Mouse (Mus musculus) naive thymus-derived CD4-positive, alpha-beta T cell, adult 2 months (primary cell): Measurements from ENCODE around the gene Polr3h.
A peak's percentile ranks its signal among the peaks of the same experiment; 100 is the strongest.

Experiments
- DNase-seq: peaks from one replicate; pipeline ENCODE4 v3.0.0-alpha.2; 2011; ENCODE audit warnings: low read depth

Polr3h gene

DNA sequence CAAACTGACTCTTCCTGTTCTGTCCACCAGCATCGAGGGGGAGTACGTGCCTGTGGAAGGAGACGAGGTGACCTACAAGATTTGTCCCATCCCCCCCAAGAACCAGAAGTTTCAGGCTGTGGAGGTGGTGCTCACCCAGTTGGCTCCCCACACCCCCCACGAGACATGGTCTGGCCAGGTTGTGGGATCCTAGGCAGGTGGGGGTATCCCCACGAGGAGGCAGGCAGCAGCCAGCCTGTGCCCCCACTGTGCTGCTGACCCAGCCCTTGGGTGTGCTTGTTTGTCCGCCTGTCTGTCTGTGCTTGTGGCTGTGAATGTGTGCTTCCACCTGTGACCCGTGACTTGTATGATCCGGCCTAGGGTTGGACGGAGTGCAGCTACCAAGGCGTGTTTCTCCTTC, 23.0 kb upstream of the Polr3h start:
- no peak for DNase-seq

DNA sequence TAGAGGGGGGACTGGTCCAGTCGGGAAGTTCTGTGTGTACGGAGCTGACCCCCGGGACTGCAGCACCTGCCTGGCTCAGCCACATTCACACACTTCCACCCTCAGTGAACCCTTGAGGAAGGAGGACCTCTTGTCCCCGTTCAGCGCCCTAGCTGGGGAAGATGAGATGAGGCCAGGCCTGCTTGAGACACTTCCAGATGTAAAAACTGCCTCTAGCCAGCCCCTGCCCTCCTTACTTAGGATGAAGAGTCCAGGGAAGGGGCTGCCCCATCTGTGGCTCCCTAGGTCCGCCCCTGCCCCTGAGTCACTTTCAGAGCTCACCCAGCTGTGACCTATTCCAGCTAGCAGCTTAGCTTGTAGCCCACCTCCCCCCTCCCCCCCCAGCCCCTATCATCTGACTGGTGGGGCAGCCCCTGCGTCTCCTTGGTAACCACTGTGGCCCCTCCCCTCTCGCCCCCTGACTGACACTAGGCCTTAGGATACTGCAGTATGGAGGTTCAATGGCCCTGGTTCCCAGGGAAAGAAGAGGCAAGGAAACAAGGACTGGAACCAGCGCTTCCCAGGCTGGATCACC, 17.2 kb upstream of the Polr3h start:
- no peak for DNase-seq

DNA sequence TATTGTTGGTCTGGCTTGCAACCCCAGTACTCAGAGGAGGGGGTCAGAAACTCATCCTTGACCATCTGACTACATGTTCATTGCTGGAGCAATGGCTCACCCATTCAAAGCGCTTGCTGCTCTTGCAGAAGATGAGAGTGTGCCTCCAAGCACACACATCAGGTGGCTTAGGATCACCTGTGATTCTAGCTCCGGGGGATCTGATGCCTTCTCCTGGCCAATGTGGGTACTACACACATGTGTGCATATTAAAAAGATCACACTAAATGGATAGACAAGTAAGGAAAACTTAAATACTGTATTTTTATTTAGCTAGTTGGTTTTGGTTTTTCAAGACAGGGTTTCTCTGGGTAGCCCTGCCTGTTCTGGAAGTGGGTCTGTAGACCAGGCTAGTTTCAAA, 15.0 kb upstream of the Polr3h start:
- DNase-seq: no peak

DNA sequence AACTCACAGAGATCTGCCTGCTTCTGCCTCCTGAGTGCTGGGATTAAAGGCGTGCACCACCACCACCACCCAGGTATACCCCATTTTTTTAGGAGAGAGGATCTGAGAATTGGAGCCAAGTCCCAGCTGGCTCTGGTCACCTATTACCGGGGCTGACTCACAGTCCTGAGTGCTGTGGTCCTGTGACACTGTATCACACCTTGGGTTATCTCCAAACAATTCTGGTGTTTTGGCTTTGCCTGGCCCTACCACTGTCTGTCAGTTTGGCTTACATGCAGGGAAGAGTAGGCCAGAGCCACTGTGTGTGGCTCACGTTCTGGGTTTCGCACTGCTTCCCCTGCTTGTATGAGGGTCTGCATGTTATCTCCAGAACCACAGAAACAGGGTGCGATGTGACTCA, 14.2 kb upstream of the Polr3h start:
- DNase-seq: no peak

DNA sequence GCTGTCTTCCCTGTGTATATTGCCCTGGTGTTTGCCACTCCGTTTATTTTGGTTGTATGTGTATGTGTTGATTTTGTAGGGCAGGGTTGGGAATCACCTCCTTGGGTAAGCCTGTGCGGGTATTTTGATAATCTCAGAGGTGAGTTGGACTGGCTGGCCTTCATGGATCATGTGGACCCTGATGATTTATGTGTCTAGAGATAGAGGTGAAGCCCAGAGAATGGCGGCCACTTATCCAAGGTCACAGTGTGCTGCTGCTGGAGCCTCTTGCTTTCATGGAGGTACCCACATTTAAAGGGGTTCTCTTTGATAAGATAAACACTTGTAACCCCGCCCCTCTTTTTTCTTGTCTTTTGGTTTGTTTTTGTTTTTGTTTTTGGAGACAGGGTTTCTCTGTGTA, 13.7 kb upstream of the Polr3h start:
- DNase-seq: no peak

DNA sequence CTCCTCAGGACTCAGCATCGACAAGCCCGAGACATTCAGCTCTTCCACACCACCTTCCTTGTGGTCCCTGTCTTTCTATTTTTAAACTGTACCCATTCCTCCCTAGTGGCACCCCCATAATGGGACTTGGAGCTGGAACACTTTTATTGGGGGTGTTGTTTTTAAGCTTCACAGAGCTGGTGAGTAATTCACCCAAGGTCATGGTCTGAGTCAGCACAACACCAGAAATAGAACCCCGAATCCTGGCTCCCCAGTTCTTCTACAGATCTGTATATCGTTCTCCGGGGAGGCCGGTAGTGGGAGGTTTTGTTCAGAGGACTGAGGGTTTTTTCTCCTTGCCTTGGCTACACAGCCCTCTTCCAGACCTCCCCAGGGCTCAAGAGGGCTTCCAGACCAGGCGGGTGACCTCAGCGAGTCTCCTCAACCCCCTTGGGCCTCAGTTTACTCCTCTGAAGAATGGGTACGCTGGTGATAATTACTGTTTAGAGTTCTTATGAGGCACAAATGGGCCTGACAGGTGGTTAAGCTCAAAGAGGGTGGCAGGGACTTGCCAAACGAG, 13.2 kb upstream of the Polr3h start:
- no peak for DNase-seq

DNA sequence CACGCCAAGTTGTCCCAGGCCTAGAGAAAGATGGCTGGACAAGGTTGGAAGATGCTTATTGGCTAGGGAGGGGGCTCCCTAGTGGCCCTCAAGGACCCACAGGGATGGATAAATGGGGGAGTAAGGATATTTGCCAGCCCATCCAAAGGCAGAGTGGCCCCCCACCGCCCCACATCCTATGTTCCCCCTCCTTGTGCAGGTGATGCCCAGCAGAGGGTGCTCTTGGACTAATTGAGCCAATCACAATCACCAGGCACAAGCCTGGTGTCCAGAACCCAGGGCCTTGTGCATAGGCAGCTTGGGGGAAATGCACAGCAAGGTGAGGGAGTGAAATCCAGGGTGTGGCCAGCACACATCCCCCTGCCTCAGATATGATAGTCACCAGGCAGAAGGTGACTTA, 12.2 kb upstream of the Polr3h start:
- no peak for DNase-seq

DNA sequence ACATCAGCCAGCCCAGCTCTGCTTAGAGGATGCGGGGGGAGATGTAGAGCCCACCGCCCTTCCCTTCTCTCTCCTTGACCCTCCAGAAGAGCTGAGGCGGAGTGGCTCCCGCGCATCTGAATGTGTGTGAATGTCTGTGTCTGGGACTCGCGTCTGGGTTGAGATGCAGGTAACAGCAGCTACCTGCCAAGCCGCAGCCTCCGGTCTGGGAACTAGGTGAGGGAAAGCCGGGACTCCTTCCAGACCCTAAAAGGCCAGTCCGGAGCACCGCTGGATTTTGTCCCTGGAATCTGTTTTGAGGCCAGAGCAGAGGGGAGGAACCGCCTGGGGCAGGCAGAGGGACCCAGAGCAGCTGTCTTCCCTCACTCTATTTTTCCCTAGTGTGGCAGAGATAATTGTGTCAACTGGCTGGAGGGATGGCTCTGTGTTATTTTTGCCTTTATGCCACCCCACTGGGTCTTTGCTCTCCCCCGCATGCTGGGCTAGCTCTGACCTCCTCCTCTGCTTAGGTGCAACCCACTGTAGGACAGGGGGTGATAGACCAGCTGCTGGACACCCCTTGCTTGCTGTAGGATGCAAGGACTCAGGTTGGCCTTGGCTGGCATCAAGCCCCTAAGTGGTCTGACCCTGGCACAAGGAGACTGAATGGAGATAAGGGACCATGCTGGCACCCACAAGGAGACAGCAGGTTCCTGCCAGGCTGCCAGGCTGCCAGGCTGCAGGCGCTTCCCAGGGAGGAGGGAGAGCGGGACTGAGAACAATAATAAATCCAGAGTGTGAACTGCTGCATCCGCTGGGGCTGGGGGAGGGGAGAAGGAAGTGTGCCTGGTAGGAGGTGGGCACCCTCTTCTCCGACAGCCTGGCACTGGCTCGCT, 11.3 kb upstream of the Polr3h start:
- no peak for DNase-seq

DNA sequence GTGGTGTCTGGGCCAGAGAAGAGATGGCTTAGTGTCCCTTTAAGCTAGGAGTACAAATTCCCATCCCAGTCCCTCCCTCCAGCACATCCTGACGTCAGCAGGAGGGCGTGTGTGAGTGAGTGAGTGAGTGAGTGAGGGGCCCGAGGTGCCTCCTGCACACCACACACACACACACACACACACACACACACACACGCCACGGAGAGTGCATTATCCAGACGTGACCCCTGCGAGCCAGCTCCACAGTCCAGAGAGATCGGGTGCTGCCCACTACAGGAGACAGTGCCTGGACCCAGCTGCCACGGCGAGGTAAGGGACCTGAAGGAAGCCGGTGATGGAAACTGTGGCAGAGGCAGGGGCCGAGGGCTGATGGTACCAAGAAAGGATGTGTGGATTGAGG, 10.6 kb upstream of the Polr3h start, which contains the start of gene Csdc2:
Gene Csdc2, plus strand, starts transcription at position 81 of the 400 bp plus-strand sequence.
- no peak for DNase-seq

DNA sequence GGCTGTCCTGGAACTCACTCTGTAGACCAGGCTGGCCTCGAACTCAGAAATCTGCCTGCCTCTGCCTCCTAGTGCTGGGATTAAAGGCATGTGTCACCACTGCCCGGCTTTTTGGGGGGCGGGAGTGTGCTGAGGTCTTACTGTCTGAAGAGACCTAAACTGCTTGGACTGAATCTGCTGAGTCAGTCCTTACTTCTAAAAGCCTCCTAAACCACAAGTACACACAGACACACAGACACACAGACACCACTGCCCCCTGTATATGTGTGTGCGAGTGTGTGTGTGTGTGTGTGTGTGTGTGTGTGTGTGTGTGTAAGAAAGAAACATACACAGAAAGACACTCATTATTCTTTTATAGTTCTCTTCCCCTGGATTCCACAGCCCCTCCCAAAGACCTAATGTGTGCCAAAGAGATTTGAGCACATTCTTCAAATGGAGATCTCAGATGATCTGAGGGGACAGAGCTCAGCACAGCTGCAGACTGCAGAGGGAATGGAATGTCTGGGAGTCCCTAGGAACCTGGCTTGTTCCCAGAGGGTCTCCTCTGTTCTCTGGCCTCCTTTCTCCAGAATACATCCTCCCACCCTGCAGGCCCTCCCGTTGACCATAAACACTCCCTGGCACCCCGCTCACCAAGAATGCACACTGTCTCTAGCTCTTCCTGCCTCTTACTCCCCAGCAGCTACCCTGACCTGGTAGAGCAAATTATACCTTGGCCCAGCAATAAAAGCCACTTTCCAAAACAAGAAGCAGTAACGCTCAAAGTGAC, 10.0 kb upstream of the Polr3h start:
- no peak for DNase-seq

DNA sequence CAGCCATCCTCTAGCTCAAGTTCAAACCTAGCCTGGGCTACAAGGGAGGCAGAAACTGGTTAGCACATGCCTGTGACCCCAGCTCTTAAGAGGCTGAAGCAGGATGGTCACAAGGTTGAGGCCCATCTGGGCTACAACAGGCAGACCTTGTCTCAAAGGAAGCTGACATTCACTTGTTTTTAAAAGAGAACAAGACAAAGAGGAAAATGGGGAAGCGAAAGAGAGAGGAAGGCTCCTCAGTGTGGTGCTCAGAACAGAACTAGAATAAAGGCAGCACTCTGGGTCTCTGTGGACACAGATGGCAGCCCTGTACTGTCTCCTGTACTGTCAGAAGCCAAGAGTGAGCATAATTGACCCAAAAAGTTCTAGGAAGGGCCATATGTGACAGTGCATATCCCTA, 7.9 kb upstream of the Polr3h start:
- DNase-seq: no peak

DNA sequence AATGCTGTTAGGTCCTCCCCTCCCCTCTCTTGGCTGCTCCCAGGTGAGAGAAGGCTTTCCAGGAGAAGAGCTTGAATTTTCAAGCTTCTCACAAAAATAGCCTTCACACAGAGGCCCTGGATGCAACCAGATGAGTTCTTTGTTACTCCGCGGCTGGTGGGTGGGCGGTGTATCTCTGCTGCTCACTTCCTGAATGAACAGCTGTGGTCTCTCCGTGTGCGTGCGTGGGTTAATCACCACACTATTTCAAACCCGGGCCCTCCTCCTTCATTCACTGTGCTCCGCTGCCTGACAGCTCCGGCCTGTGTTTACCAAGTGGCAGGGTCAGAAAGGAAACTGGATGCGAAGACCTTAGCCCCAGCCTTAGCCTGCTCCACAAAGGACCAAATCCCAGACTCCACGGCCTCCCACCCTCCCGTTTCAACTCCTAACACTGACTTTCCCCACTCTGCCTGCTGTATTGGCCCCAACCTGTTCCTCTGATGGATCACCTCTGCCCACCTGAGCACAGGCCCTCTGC, 7.0 kb upstream of the Polr3h start:
- DNase-seq: no peak

DNA sequence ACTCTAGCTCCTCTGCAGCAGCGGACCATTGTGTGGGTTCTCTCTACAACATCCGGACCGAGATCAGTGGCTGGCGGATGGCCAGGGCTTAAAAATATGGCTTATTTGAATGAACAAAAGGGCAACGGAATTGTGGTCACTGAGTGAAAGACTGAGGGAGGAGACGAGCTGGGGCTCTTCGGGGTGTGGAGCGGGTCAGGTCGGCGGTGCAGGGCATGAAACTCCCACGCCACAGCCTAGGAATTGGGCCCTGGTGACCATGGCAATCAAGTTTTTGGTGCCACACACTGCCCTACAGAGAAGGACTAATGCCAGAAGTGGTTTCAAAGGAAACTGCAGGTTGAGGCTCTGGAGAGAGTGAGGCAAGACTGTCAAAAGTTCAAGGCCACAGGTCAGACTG, 2.2 kb upstream of the Polr3h start:
- no peak for DNase-seq

DNA sequence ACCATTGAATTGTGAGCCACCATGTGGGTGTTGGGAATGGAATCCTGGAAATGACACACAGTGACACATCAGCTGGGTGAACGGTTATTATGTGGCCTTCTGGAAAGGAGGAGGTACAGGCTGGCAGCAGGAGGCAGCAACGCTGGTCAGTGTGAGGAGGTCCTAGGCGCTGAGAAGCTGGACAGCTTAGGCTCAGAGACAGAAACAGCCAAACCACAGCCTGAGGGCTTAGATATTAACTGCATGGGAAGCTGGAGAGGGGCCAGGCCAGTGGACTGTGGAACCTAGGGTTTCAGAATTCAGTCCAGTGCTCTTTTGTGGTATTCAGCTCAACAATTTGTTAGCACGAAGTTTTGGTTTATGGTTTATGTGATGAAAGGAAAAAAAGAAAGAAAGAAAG, 1.7 kb upstream of the Polr3h start:
- DNase-seq: no peak

DNA sequence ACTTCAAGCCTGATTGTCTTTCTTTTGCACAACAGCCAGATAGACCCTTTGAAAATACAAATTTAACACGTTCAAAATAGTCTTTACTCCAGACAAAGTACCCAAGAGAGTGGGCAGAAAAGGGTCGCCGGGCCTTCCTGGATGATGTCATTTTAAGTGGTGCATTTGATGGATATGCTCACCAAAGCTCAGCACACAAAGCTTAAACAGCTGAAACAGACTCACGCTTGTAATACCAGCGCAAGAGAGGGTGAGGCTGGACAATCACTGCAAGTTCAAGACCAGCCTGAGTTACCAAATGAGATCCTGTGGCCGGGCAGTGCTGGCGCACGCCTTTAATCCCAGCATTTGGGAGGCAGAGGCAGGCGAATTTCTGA, 394 bp upstream of the Polr3h start:
- no peak for DNase-seq

DNA sequence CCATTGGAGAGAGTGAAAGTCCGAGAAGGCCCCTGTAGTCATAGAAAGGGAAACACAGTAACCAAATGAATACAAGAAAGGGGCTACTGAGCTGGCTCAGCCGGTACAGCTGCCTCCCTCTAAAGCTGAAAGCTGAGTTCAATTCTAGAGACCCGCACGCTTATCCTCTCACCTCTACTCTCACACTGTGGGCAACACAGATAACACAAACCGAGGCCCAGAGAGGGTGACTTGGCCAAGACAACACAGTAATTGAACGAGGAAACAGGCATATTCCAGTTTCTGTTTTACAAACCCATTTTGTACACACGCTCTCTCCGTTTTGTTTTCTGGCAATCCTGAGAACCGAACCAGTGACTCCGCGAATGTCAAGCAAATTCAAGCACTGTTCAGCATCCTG, 1.1 kb downstream of the Polr3h start:
- no peak for DNase-seq

DNA sequence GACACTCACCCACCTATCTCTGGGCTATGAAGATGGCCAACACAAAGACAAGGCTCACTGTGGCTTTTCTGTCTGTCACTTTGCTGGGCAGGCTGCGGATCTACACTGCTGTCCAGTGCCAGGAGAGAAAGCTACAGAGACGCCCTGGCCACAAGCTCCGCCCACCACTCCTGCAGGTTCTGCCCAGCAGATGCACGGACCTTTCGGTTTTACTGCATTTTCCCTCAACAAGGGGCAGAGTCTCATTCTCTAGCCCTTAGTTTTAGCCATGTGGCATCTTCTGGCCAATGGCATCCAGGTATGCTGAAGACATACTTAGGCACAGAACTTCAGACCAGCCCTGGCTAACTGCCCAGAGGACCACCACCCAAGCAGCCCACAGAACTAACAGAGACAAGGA, 4.8 kb downstream of the Polr3h start:
- no peak for DNase-seq

DNA sequence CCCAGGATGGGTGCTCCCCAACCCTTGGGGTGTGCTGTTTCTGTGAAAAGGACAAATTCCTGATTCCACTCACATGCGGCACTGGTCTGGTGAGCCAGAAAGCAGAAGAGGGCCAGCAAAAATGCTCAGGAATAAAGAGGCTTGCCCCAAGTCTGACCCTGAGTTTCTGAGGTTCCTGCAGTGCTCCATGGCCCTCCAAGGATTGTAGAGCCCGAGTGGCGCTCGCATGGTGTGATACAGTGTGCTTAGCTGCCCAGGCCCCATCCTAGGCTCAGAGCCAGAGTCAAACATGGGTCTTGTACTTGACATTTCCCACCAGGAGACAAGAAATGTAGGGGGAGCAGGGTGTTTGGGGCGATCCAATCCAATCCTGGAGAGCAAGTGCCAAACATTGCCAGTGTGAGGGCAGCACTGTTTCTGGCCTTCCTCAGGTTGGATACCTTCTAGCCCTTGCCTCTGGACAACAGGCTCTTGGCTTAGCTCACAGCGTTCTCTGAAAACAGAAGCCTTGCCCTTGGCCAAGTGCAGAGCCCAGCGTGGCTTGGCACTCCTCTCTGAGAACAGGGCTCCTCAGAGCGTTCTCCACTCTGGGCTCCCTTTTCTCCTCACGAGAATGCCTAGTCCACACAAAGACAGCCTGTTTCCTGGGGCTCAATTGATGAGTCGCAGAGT, 5.4 kb downstream of the Polr3h start:
- no peak for DNase-seq

DNA sequence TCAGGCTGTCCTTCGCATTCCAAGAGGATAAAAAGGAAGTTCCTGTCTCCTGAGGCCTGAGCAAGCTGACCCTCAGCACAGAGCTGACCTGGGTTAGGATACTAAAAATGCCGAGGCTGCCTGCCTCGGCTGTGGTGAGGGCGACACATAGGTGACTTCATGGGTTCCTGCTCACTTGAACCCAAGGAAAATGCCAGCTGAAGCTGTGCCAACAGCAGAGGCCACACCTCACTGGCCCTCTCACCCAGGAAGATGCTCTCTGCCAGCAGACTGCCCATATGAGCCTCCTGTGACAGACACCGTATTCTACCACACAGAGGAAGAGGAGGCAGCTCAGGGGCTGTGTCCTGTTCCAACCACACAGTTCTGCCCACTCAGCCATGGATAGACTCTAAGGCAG, 7.0 kb downstream of the Polr3h start:
- DNase-seq: no peak

DNA sequence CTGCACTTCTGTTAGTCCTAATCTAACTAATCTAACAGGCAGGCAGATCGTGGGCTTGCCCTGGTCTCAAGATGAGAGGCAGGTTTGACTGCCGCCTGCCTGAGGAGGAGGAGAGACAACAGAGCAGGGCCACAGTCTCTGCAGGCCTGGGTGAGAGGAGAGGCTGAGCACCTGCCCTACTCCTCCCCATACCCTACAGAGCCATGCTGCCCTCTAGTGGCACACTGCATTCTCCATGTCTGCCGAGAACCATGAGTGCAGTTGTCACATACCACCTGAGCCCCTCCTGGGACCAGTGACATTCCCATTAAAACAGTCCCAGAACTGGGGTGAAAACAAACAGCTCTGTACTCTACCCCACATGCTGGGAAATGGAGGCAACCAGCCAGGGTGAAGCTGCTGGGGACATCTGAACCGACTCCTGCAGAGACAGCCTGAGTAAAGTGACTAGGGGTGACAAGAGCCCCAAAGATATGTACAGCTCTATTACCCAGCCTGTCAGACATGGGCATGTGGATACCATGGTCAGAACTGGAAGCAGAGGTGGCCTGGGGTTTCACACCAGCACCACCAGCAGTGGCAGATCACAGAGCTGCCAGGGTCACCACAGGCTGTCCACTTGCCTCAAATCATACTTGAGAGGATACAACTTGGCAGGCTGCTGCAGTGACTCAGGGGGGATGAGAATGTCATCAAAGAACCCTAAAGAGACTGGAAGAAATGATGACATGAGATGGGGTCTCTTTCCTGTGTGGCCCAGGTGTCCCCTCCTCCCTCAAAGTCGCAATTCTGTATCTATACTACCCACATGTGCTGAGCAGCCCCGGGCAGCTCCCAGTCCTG, 8.2 kb downstream of the Polr3h start:
- DNase-seq: peak; percentile 81

DNA sequence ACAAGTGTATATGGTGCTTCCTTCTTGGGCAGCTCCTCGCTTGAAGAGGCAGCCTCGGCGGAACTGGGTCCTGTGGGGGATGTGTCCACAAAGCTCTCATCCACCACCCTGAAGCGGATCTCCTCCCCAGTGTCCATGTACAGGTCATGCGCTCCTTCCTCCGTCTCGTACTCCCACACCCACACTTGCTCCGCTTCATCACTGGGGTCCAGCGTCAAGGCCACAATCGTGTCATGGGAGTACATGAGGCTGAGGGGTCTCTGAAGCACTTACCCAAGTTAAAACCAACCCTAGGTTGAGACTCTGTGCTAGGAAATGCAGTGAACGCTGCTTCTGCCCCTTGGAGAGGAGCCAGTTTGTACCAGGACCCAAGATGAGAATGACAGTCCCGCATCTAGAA, 8.8 kb downstream of the Polr3h start:
- no peak for DNase-seq
